Mouse (Mus musculus) neural tube, embryonic 13.5 days (tissue): ENCODE measurements around the gene Gm20388. TPM values are rescaled to one million over a fixed set of nuclear protein-coding genes. Genes with fewer than 3 reads are reported as not detected.

ENCODE experiments used
- ATAC-seq: fragments of 200-750 bp; cut with Nextera tagmentation; 2 replicates; pipeline ENCODE4 v1.8.0; 2017; ENCODE audit warnings: low read depth, mild to moderate bottlenecking, moderate TSS enrichment, moderate library complexity
- H3K27ac ChIP-seq: fragments of 300-500 bp; sonication (generic); replicated peaks from 2 replicates; pipeline ENCODE4 v1.5.1; 2015; ENCODE audit warnings: moderate library complexity, mild to moderate bottlenecking, inconsistent platforms
- H3K27me3 ChIP-seq: fragments of 300-500 bp; sonication (generic); 2 replicates; pipeline ENCODE4 v1.6.1; 2015; ENCODE audit warnings: mild to moderate bottlenecking, inconsistent platforms
- H3K36me3 ChIP-seq: fragments of 300-500 bp; sonication (generic); 2 replicates; pipeline ENCODE4 v1.6.1; 2015; ENCODE audit warnings: mild to moderate bottlenecking, inconsistent platforms
- H3K4me1 ChIP-seq: fragments of 300-500 bp; sonication (generic); replicated peaks from 2 replicates; pipeline ENCODE4 v1.6.1; 2015; ENCODE audit warnings: inconsistent platforms
- H3K4me2 ChIP-seq: fragments of 300-500 bp; sonication (generic); 2 replicates; pipeline ENCODE4 v1.6.1; 2015; ENCODE audit warnings: inconsistent platforms, mild to moderate bottlenecking, moderate library complexity
- H3K4me3 ChIP-seq: fragments of 300-500 bp; sonication (generic); 2 replicates; pipeline ENCODE4 v1.5.1; 2015; ENCODE audit warnings: mild to moderate bottlenecking, inconsistent platforms
- H3K9ac ChIP-seq: fragments of 300-500 bp; sonication (generic); 2 replicates; pipeline ENCODE4 v1.6.1; 2015; ENCODE audit warnings: moderate library complexity, mild to moderate bottlenecking, inconsistent platforms
- H3K9me3 ChIP-seq: fragments of 300-500 bp; sonication (generic); 2 replicates; pipeline ENCODE4 v1.6.1; 2016; ENCODE audit warnings: inconsistent platforms
- WGBS: fragments of 180-500 bp; shearing (Covaris S2); methylation state at CpG from one replicate; pipeline ENCODE4 v1.1.7; 2015; 5-methylcytosine and 5-hydroxymethylcytosine counted together
- polyA plus RNA-seq: library from polyadenylated mRNA; unstranded; fragments of >200 nt; fragmentation: Nextera tagmentation; extraction: Ambion mirVana; gene quantifications from 2 replicates; pipeline ENCODE4 v1.2.1, GENCODE M21; 2015

Gm20388 gene
- polyA plus RNA-seq, 1 experiment from 2014 or later, result 0.27 TPM

DNA sequence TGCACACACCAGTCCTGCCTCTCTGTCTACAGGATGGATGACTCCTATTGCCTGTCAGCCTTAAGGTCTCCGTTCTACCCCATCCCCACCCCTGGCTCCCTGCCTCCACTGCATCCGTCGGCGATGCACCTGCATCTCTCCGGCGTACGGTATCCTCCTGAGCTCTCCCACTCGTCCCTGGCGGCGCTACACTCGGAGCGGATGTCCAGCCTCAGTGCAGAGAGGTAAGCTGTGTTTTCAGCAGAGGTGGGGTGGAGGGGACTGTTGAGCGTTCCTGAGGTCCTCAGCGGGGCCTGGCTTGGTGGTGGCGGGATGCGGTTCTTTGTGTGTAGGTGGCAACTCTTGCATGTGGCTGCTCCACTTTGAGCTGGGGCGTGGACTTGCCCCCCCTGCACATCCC, 657.1 kb downstream of the Gm20388 start:
- ATAC-seq, result no peak
- Histone ChIP-seq H3K36me3 (peaks cover 63% of the 10 kb centered on the region), H3K9me3 (no peaks in the 10 kb centered on the region), H3K27me3 (no peaks in the 10 kb centered on the region), H3K9ac (no peak overlapping the region), H3K4me2 (no peak overlapping the region), H3K4me3 (no peak overlapping the region), H3K4me1 (peaks cover 64% of the 10 kb centered on the region), H3K27ac (0 out of 2 replicates have a peak overlapping the region, but pooled peaks have one; percentile 38)
- WGBS, result 97% methylated on average over 17 of the region's 17 CpGs

DNA sequence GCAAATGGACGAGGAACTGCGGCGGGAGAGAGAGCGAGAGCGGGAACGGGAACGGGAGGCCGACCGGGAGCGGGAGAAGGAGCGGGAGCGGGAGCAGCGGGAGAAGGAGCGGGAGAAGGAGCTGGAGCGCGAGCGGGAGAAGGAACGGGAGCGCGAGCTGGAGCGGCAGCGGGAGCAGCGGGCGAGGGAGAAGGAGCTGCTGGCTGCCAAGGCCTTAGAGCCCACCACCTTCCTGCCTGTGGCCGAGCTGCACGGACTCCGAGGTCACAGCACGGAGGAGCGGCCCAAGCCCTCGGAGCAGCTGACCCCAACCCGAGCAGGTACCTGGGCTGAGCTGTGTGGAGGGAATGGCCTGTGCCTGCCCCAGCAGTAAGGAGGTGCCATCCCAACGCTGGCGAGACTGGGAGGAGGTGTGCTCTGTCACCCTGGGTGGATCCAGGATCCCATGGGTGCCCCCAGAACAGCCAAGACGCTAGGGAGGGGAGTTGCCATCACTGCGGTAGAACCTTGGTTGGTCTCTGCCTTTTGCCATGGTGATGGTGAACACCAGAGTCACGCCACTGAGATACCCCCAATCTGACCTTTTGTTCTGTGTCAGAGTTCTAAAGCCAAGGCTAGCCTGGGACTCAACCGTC, 657.6 kb downstream of the Gm20388 start:
- Histone ChIP-seq H3K4me2 (no peak overlapping the region), H3K9ac (no peak overlapping the region), H3K9me3 (no peaks in the 10 kb centered on the region), H3K27me3 (no peaks in the 10 kb centered on the region), H3K4me1 (peaks cover 58% of the 10 kb centered on the region), H3K36me3 (peaks cover 69% of the 10 kb centered on the region), H3K27ac (0 out of 2 replicates have a peak overlapping the region, but pooled peaks have one; percentile 38), H3K4me3 (no peak overlapping the region)
- ATAC-seq, result no peak
- 96% methylated on average over 37 of the region's 37 CpGs for WGBS

DNA sequence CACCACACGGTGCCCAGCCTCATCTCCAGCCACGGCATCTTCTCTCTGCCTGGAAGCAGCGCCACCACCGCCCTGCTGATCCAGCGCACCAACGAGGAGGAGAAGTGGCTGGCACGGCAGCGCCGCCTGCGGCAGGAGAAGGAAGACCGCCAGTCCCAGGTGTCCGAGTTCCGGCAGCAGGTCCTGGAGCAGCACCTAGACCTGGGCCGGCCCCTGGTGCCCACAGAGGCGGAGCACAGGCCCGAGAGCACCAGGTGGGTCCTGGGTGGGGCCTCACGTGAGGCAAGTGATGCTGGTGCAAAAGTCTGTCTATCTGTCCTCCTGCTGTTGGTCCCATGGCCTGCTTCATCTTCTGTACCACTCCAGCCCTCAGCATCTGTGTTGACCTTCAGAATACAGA, 658.5 kb downstream of the Gm20388 start:
- ATAC-seq, result no peak
- Histone ChIP-seq H3K9me3 (no peaks in the 10 kb centered on the region), H3K4me1 (peaks cover 50% of the 10 kb centered on the region), H3K27me3 (no peaks in the 10 kb centered on the region), H3K4me2 (no peak overlapping the region), H3K4me3 (no peak overlapping the region), H3K36me3 (peaks cover 77% of the 10 kb centered on the region), H3K9ac (no peak overlapping the region), H3K27ac (peak overlapping the region; percentile 46; the same call in 1 of the 2 replicates)
- 93% methylated on average over 17 of the region's 17 CpGs for WGBS

DNA sequence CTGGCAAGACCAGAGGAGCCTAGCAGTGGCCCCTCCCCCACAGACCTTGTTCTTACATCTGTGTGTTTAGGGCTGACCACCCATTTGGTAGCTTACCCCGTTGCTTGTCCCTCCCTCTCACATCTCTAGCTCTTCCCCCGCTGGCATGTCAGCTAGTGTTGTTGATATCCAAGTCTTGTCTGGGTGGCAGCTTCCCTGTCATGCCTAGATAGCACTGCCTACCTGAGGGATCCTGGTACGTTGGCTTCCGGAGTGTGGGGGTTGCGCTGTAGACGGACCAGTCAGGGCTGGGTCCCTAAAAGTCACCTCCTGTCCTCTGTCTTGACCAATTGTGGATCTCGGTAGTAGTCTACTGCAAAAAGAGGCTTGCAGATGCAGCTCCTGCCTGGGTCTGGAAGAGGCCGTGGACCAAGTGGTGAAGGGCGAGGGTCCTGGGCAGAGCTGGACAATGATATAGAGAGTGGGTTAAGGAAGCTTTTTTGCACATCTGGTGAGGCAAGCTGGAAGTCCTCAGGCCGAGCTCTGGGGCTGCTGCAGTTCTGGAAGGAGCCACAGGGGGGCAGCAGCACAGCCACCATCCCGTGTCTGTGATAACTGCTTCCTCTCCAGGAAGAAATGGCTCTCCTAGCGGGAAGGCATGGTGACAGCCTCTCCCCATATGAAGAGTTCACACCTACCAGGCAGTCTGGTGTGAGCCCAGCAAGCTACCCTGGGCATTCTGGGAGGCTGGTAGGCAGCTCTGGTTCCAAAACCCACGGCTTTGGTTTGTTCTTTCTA, 659.5 kb downstream of the Gm20388 start:
- no peak for ATAC-seq
- H3K9ac ChIP-seq, result no peak overlapping the region; the same call in 1 of the 2 replicates
- no peaks in the 10 kb centered on the region for H3K27me3 ChIP-seq
- H3K4me3 ChIP-seq, result no peak overlapping the region
- peaks cover 87% of the 10 kb centered on the region for H3K36me3 ChIP-seq
- 59% methylated on average over 13 of the region's 13 CpGs for whole genome bisulfite sequencing
- H3K4me1 ChIP-seq, result peaks cover 40% of the 10 kb centered on the region
- H3K27ac ChIP-seq, result peak overlapping the region; percentile 46
- no peak overlapping the region for H3K4me2 ChIP-seq
- no peaks in the 10 kb centered on the region for H3K9me3 ChIP-seq

DNA sequence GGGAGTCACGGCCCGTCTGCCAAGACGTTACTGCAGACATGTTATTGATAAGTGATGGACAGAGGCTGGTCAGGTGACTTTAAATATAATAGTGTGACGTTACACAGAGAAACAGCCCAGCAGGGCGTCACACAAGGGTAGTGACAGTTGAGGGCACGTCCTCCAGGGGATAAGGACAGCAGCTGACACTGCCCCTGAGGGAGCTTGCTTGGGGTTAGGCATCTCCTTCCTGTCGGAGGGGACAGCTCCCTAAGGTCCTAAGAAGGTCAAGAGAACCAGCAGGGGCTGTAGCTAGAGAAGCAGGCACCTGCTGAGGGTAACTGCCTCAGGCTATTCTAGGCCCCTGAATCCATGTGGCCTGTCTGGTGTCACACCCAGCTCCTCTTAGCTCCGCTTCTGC, 660.9 kb downstream of the Gm20388 start:
- Histone ChIP-seq H3K27ac (no peak overlapping the region), H3K4me1 (peaks cover 37% of the 10 kb centered on the region), H3K27me3 (no peaks in the 10 kb centered on the region), H3K9ac (no peak overlapping the region), H3K9me3 (no peaks in the 10 kb centered on the region), H3K4me3 (no peak overlapping the region), H3K36me3 (peaks cover 99% of the 10 kb centered on the region), H3K4me2 (no peak overlapping the region)
- 73% methylated on average over 8 of the region's 8 CpGs for WGBS
- ATAC-seq, result no peak

DNA sequence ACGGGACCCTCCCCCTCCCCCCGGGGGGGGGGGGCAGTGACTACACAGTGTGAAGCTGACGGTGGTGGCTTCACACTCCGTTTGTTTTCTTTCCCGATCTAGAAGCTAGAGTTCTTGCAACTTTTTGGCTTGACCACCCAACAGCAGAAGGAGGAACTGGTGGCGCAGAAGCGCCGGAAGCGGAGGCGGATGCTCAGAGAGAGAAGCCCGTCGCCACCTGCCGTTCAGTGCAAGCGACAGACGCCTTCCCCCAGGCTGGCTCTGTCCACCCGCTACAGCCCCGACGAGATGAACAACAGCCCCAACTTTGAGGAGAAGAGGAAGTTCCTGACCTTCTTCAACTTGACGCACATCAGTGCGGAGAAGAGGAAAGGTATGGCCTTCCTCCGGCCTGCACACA, 661.9 kb downstream of the Gm20388 start:
- WGBS, result 82% methylated on average over 21 of the region's 21 CpGs
- peaks cover 99% of the 10 kb centered on the region for H3K36me3 ChIP-seq
- no peak overlapping the region for H3K4me3 ChIP-seq
- no peak overlapping the region; the same call in 1 of the 2 replicates for H3K9ac ChIP-seq
- no peak overlapping the region for H3K27ac ChIP-seq
- peaks cover 31% of the 10 kb centered on the region for H3K4me1 ChIP-seq
- no peak for ATAC-seq
- H3K27me3 ChIP-seq, result no peaks in the 10 kb centered on the region
- no peaks in the 10 kb centered on the region for H3K9me3 ChIP-seq
- no peak overlapping the region for H3K4me2 ChIP-seq

DNA sequence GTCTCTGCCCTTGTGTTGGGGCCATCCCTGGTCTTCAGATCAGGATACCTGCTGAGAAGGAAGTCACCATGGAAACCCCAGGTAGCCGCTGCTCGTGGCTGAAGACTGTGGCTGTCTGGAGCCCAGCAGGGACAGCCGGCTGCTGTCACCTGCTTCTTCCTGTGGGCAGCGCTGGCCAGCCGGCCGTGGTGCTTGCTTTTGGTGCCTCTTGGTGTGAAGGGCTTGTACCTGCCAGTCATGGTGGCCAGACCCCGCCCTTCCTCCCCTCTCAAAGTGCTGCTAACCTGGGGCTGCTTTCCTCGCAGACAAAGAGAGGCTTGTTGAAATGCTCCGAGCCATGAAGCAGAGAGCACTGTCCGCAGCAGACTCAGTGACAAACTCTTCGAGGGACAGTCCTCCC, 663.2 kb downstream of the Gm20388 start:
- ATAC-seq, result no peak
- Histone ChIP-seq H3K9me3 (no peaks in the 10 kb centered on the region), H3K9ac (no peak overlapping the region), H3K36me3 (peaks cover 99% of the 10 kb centered on the region), H3K4me3 (no peak overlapping the region), H3K27ac (no peak overlapping the region), H3K4me1 (peaks cover 32% of the 10 kb centered on the region), H3K4me2 (no peak overlapping the region), H3K27me3 (no peaks in the 10 kb centered on the region)
- WGBS, result 70% methylated on average over 11 of the region's 11 CpGs

DNA sequence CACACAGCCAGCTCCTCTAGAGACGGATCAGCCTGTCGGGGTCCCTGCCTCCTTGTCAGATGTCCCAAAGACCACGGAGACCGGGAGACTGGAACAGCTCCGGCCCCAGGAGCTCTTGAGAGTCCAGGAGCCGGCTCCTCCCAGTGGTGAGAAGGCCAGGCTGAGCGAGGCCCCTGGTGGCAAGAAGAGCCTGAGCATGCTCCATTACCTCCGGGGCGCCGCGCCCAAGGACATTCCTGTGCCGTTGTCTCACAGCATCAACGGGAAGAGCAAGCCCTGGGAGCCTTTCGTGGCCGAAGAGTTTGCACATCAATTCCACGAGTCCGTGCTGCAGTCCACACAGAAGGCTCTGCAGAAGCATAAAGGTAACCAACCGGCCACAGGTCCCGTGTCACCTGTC, 664.3 kb downstream of the Gm20388 start:
- Histone ChIP-seq H3K27ac (0 out of 2 replicates have a peak overlapping the region, but pooled peaks have one; percentile 13), H3K27me3 (no peaks in the 10 kb centered on the region), H3K9me3 (no peaks in the 10 kb centered on the region), H3K36me3 (peaks cover 97% of the 10 kb centered on the region), H3K4me3 (no peak overlapping the region), H3K4me2 (no peak overlapping the region), H3K9ac (no peak overlapping the region), H3K4me1 (peaks cover 27% of the 10 kb centered on the region)
- no peak for ATAC-seq
- WGBS, result 71% methylated on average over 19 of the region's 19 CpGs

DNA sequence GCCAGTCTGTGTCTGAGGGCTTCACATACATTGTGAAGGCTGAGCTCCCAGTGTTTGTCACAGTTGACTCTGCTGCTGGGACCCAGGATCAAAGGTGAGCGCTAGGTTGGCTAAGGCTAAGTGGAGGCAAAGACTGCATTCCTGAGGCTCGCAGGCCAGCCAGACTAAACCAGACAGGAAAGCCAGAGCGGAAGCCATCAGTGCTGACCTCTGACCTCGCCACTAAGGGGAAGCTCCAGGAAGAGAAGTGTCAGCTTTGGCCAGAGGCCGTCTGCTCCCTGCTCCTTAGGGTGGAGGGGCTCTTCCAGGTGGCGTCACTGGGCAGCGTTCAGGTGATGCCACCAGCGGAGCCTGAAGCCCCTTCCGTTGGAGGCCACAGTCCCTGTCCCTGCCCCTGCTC, 665.2 kb downstream of the Gm20388 start:
- H3K9me3 ChIP-seq, result no peaks in the 10 kb centered on the region
- no peak overlapping the region for H3K4me3 ChIP-seq
- no peak for ATAC-seq
- H3K4me1 ChIP-seq, result peaks cover 19% of the 10 kb centered on the region
- WGBS, result 70% methylated on average over 9 of the region's 9 CpGs
- no peak overlapping the region for H3K27ac ChIP-seq
- no peak overlapping the region for H3K9ac ChIP-seq
- H3K27me3 ChIP-seq, result no peaks in the 10 kb centered on the region
- H3K4me2 ChIP-seq, result no peak overlapping the region
- peaks cover 98% of the 10 kb centered on the region for H3K36me3 ChIP-seq

DNA sequence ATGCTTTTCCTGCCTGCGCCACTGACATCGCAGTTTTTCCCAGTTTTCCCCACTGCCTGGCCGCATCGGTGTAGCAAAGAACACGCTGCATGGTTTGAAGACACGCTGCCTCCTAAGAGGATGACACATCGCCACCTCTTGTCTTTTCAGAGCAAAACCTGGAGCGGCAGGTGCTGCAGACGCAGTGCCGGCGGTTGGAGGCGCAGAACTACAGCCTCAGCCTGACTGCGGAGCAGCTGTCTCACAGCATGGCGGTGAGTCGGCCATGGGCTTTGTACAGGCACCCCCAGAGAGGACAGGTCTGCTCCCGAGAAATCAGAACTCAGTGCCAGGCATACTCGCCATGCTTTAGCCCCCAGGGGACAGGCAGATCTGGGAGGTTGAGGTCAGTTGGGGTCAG, 667.2 kb downstream of the Gm20388 start:
- Histone ChIP-seq H3K36me3 (peaks cover 94% of the 10 kb centered on the region), H3K4me3 (no peak overlapping the region), H3K9me3 (no peaks in the 10 kb centered on the region), H3K4me2 (no peak overlapping the region), H3K9ac (no peak overlapping the region), H3K27ac (0 out of 2 replicates have a peak overlapping the region, but pooled peaks have one; percentile 18), H3K4me1 (peaks cover 18% of the 10 kb centered on the region), H3K27me3 (no peaks in the 10 kb centered on the region)
- WGBS, result 84% methylated on average over 17 of the region's 17 CpGs
- no peak for ATAC-seq

DNA sequence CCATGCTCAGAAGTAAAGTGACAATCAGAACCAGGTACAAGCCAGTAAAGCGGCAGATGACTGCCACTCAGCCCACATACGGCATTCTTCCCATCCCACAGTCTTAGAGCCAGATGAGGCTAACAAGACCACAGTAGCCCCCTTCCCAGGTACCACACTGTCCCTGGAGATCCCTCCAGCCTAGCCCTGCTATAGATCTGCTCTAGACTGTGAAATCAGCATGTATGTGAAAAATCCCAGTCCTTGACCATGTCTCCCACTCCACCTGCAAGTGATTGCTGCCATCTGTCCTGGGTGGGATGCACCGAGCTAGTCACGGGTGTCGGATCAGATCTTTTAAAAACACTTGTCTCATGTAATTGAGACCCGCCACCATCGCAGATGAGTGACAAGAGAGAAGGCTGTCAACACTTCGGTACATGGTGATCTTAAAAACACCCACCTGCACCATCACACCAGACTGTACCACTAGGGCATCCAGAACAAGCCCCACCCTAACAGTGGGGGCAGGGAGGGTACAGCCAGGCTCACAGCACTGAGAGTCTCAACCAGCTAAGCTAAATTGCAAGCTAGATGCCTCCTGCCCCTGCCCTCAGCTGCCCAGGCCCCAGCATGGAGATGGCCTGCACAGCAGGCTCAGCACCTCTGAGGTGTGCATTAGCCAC, 669.8 kb downstream of the Gm20388 start:
- no peak overlapping the region for H3K4me3 ChIP-seq
- no peak overlapping the region for H3K9ac ChIP-seq
- no peaks in the 10 kb centered on the region for H3K9me3 ChIP-seq
- WGBS, result 91% methylated on average over 8 of the region's 8 CpGs
- ATAC-seq, result no peak
- H3K36me3 ChIP-seq, result peaks cover 67% of the 10 kb centered on the region
- no peaks in the 10 kb centered on the region for H3K27me3 ChIP-seq
- no peak overlapping the region for H3K27ac ChIP-seq
- H3K4me2 ChIP-seq, result no peak overlapping the region
- H3K4me1 ChIP-seq, result peaks cover 22% of the 10 kb centered on the region

DNA sequence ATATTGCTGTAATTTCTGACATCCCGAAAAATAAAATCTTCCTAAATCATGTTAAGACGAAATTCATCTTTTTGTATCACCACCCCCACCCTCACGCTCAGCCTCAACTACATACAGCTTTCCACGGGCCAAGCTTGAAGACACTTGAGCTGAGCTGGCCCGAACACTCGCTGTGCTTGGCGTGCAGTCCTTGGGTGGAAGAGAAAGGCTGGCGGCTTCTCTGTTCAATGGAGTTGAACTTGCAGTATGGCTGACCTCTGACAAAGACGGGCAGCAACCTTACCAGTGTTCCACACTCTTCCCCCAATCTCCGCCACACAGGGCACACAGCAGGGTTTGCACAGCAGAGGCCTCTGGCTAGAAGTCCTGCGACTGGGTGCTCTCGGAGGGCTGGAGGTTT, 670.7 kb downstream of the Gm20388 start:
- Histone ChIP-seq H3K4me3 (no peak overlapping the region), H3K4me2 (no peak overlapping the region), H3K36me3 (peaks cover 59% of the 10 kb centered on the region), H3K4me1 (peaks cover 13% of the 10 kb centered on the region), H3K9me3 (no peaks in the 10 kb centered on the region), H3K27ac (peak overlapping the region; percentile 23; the same call in 1 of the 2 replicates), H3K27me3 (no peaks in the 10 kb centered on the region), H3K9ac (no peak overlapping the region)
- 92% methylated on average over 12 of the region's 12 CpGs for WGBS
- no peak for ATAC-seq
